Mouse (Mus musculus): ENCODE measurements around the gene Steap3.

Steap3 gene

DNA sequence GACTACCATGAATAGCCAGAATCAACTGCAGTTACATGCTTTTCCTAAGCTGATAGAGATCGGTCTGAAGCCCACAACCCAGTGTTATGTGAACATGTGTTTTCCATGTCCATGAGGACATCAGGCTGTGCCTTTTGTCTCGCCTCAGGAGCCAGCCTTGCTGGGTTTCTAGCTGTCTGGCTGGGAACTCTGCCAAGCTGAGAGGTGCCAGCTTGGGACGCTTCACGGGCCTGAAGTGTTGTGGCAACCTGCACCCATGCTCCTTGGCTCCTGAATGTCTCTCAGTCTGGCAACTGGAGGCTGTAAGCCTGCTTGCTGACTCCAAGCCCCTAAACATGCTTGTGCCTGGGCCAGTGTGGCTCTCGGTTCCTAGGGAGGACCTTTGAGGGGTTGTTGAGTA, 130.0 kb downstream of the Steap3 start:
- DNase-seq: no peak
